Mouse (Mus musculus) myocyte (in vitro differentiated cells): ENCODE results near the gene Sgcb.

Source experiments
- CEBPB ChIP-seq: IDR thresholded peaks from 2 replicates; pipeline ENCODE4 v1.6.1; 2011; ENCODE audit warnings: mild to moderate bottlenecking, moderate library complexity; ENCODE audit not compliant: poor library complexity, insufficient read depth, severe bottlenecking
- E2F4 ChIP-seq: IDR thresholded peaks from one replicate; pipeline ENCODE4 v1.6.1; 2011; ENCODE audit warnings: mild to moderate bottlenecking, control low read depth, moderate library complexity; ENCODE audit not compliant: insufficient read depth
- MAX ChIP-seq: IDR thresholded peaks from one replicate; pipeline ENCODE4 v1.6.1; 2011; ENCODE audit warnings: low read depth, mild to moderate bottlenecking, control low read depth
- MYOD1 ChIP-seq, 3 experiments: IDR thresholded peaks; one replicate each; pipeline ENCODE4 v1.6.1; 2011; ENCODE audit warnings: control low read depth in 2 of 3, low read depth in 2 of 3, mild to moderate bottlenecking in 2 of 3, moderate library complexity in 1 of 3; ENCODE audit not compliant: insufficient read length in 2 of 3, control insufficient read depth in 1 of 3
- MYOG ChIP-seq, 3 experiments: IDR thresholded peaks; one replicate each; pipeline ENCODE4 v1.6.1; 2011; ENCODE audit warnings: control low read depth in 2 of 3, low read depth in 2 of 3, mild to moderate bottlenecking in 2 of 3; ENCODE audit not compliant: insufficient read length in 2 of 3, control insufficient read depth in 1 of 3, insufficient read depth in 1 of 3
- POLR2A ChIP-seq: IDR thresholded peaks from one replicate; pipeline ENCODE4 v1.6.1; 2011; ENCODE audit warnings: low read depth, mild to moderate bottlenecking, control low read depth, moderate library complexity; ENCODE audit not compliant: insufficient read length
- POLR2AphosphoS2 ChIP-seq: IDR thresholded peaks from one replicate; pipeline ENCODE4 v1.6.1; 2011; ENCODE audit warnings: low read depth, control low read depth; ENCODE audit not compliant: insufficient read length
- TCF12 ChIP-seq: IDR thresholded peaks from one replicate; pipeline ENCODE4 v1.6.1; 2011; ENCODE audit warnings: mild to moderate bottlenecking, control low read depth; ENCODE audit not compliant: poor library complexity, insufficient read depth, severe bottlenecking
- TCF3 ChIP-seq: IDR thresholded peaks from one replicate; pipeline ENCODE4 v1.6.1; 2011; ENCODE audit warnings: low read depth, control low read depth; ENCODE audit not compliant: insufficient read length
- USF1 ChIP-seq: IDR thresholded peaks from one replicate; pipeline ENCODE4 v1.6.1; 2011; ENCODE audit warnings: low read depth, mild to moderate bottlenecking, control low read depth, moderate library complexity

DNA sequence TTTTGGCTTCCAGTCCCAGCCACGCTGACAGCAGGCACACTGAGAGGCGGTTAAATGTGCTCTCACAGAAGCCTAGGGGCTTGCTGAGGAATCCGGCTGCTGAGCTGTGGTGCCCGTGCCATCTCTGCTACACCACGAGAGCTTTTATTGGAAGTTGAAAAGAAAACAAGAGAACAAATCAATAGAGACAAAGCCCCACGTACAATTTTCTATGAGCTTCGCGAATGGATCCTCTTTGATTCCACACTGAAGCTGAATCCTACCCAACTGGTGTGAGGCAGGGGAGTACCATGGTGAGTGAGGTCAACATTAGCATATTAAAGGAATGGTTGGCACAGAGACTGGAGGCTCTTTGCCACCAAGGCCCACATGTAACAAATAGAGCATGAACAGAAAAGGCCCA lies 46.2 kb downstream of the Sgcb start:
- TF ChIP-seq MYOD1 (IDR thresholded peaks at IDR 0.05; ENCODE audit: control insufficient read depth in 1 of 3, insufficient read length in 2 of 3, low read depth in 2 of 3) (no peak), USF1 (no peak), TCF12 (no peak), POLR2A (no peak), TCF3 (no peak), MAX (no peak), CEBPB (no peak), E2F4 (no peak), MYOG (IDR thresholded peaks at IDR 0.05; ENCODE audit: control insufficient read depth in 1 of 3, insufficient read depth in 1 of 3, insufficient read length in 2 of 3, low read depth in 2 of 3) (no peak), POLR2AphosphoS2 (no peak)
